Mouse (Mus musculus) liver, adult 2 months (tissue): ENCODE results near the gene Riox2.

ENCODE experiments used
- CTCF ChIP-seq: fragments of 200-500 bp; IDR thresholded peaks from 2 replicates; pipeline ENCODE4 v1.5.1; 2011; ENCODE audit warnings: low read depth, low read length, control low read depth
- POLR2A ChIP-seq: fragments of 200-500 bp; IDR thresholded peaks from 2 replicates; pipeline ENCODE4 v1.6.1; 2011; ENCODE audit warnings: low read length, control low read depth; ENCODE audit not compliant: insufficient read depth; ENCODE audit errors: extremely low read depth

DNA sequence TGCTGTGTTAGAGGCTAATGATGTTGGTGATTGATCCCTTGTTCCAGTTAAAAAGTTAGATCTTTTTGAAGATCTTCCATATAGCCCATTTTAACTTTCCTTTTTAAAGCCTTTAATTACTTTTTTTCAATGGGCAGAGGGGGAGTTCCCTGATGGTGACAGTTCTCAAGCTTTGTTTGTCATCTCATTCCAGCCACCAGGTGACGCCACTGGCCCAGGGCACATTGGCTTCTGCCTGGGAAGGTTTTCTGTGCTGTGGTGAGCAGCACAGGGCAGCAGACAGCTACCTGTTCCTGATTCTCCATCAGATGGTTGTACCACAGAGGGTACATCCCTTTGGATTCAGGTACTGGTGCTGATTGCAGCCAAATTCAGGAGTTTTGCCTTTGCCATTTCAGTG, 3.2 kb downstream of the Riox2 start:
- TF ChIP-seq POLR2A: no peak
- peak; percentile 87 for TF ChIP-seq CTCF
